Mouse (Mus musculus): ENCODE measurements at regions not wholly inside any gene's neighbourhood (a gene's known extent, or its start where the extent isn't known, plus 50 kb on each side); places are given as distances from the start of the nearest gene placed in this dataset.

- DNase-seq (ENCODE audit: low read depth, low spot score) = peak; percentile 81
Measured at GRCm38 (mm10) chr8:126854121-126855055, 91.3 kb downstream of the Tomm20 start.

GRCm38 (mm10) chr8:126852663-126853390, 92.8 kb downstream of the Tomm20 start:
- DNase-seq (ENCODE audit: low read depth, low spot score) = peak; percentile 24

GRCm38 (mm10) chr8:126852184-126852583, 93.5 kb downstream of the Tomm20 start:
- no peak for DNase-seq (ENCODE audit: low read depth, low spot score)

- no peak for DNase-seq (ENCODE audit: low read depth, low spot score)
Measured at GRCm38 (mm10) chr8:126851780-126852179, 93.9 kb downstream of the Tomm20 start.

GRCm38 (mm10) chr8:126850189-126850535, 95.5 kb downstream of the Tomm20 start:
- DNase-seq (ENCODE audit: low read depth, low spot score) = no peak

- DNase-seq (ENCODE audit: low read depth, low spot score) = peak; percentile 91
Measured at GRCm38 (mm10) chr8:126849411-126850188, 96.0 kb downstream of the Tomm20 start.

- DNase-seq (ENCODE audit: low read depth, low spot score) = peak; percentile 70
Measured at GRCm38 (mm10) chr8:126848369-126849105, 97.1 kb downstream of the Tomm20 start.

- DNase-seq (ENCODE audit: low read depth, low spot score) = peak; percentile 98
Measured at GRCm38 (mm10) chr8:126847664-126848353, 97.8 kb downstream of the Tomm20 start.

- peak; percentile 91 for DNase-seq (ENCODE audit: low read depth, low spot score)
Measured at GRCm38 (mm10) chr8:126846188-126846565, 99.5 kb downstream of the Tomm20 start.

GRCm38 (mm10) chr8:126845530-126846187, 100.0 kb downstream of the Tomm20 start:
- peak; percentile 86 for DNase-seq (ENCODE audit: low read depth, low spot score)

GRCm38 (mm10) chr8:126844627-126845026, 101.0 kb downstream of the Tomm20 start:
- DNase-seq (ENCODE audit: low read depth, low spot score) = no peak

- peak; percentile 4 for DNase-seq (ENCODE audit: low read depth, low spot score)
Measured at GRCm38 (mm10) chr8:126841187-126841586, 104.5 kb downstream of the Tomm20 start.

- DNase-seq (ENCODE audit: low read depth, low spot score) = peak; percentile 71
Measured at GRCm38 (mm10) chr8:126839712-126840355, 105.8 kb downstream of the Tomm20 start.

- DNase-seq (ENCODE audit: low read depth, low spot score) = peak; percentile 93
Measured at GRCm38 (mm10) chr8:126839039-126839711, 106.5 kb downstream of the Tomm20 start.

GRCm38 (mm10) chr8:126838228-126838627, 107.4 kb downstream of the Tomm20 start:
- DNase-seq (ENCODE audit: low read depth, low spot score) = no peak

- peak; percentile 9 for DNase-seq (ENCODE audit: low read depth, low spot score)
Measured at GRCm38 (mm10) chr8:126837318-126838025, 108.2 kb downstream of the Tomm20 start.

GRCm38 (mm10) chr8:126835554-126835953, 110.1 kb downstream of the Tomm20 start:
- DNase-seq (ENCODE audit: low read depth, low spot score) = no peak
